Mouse (Mus musculus): ENCODE data around the gene Thap7.
"Not testable (repeated sequence)": the region's sequence is repeated elsewhere in the genome, so short reads cannot be mapped to it uniquely, and the experiment has no call there.

Thap7 gene

GRCm38 (mm10) chr16:17529981-17530586 is 852 bp downstream of the Thap7 start:
- no peak for DNase-seq (ENCODE audit: low spot score)

GRCm38 (mm10) chr16:17528276-17528675 is 2.7 kb downstream of the Thap7 start:
- no peak for DNase-seq (ENCODE audit: low spot score)

- DNase-seq (ENCODE audit: low spot score), result no peak
Measured at GRCm38 (mm10) chr16:17527606-17528005, 3.3 kb downstream of the Thap7 start.

- no peak for DNase-seq (ENCODE audit: low spot score)
Measured at GRCm38 (mm10) chr16:17526223-17526622, 4.7 kb downstream of the Thap7 start.

- no peak for DNase-seq (ENCODE audit: low spot score)
Measured at GRCm38 (mm10) chr16:17525524-17525923, 5.4 kb downstream of the Thap7 start.

- DNase-seq (ENCODE audit: low spot score), result no peak
Measured at GRCm38 (mm10) chr16:17524156-17524555, 6.8 kb downstream of the Thap7 start.

- DNase-seq (ENCODE audit: low spot score), result no peak
Measured at GRCm38 (mm10) chr16:17518910-17519309, 12.0 kb downstream of the Thap7 start.

GRCm38 (mm10) chr16:17511431-17511830 is 19.5 kb downstream of the Thap7 start:
- DNase-seq (ENCODE audit: low spot score), result no peak

- DNase-seq (ENCODE audit: low spot score), result no peak
Measured at GRCm38 (mm10) chr16:17510686-17511085, 20.2 kb downstream of the Thap7 start.

- no peak for DNase-seq (ENCODE audit: low spot score)
Measured at GRCm38 (mm10) chr16:17510143-17510542, 20.8 kb downstream of the Thap7 start.

- no peak for DNase-seq (ENCODE audit: low spot score)
Measured at GRCm38 (mm10) chr16:17509240-17509597, 21.7 kb downstream of the Thap7 start.

- DNase-seq (ENCODE audit: low spot score), result peak; percentile 89
Measured at GRCm38 (mm10) chr16:17508546-17509239, 22.2 kb downstream of the Thap7 start, which contains the start of gene Lztr1. Lztr1 (plus strand) TSS chr16:17508688.

- DNase-seq (ENCODE audit: low spot score), result not testable (repeated sequence)
Measured at GRCm38 (mm10) chr16:17508031-17508430, 22.9 kb downstream of the Thap7 start.

- no peak for DNase-seq (ENCODE audit: low spot score)
Measured at GRCm38 (mm10) chr16:17507018-17507552, 23.9 kb downstream of the Thap7 start.

GRCm38 (mm10) chr16:17502681-17503080 is 28.3 kb downstream of the Thap7 start:
- no peak for DNase-seq (ENCODE audit: low spot score)

GRCm38 (mm10) chr16:17499249-17499883 is 31.6 kb downstream of the Thap7 start:
- DNase-seq (ENCODE audit: low spot score), result no peak

- DNase-seq (ENCODE audit: low spot score), result peak; percentile 52
Measured at GRCm38 (mm10) chr16:17496499-17497305, 34.2 kb downstream of the Thap7 start.

GRCm38 (mm10) chr16:17491896-17492561 is 38.9 kb downstream of the Thap7 start:
- no peak for DNase-seq (ENCODE audit: low spot score)

- DNase-seq (ENCODE audit: low spot score), result no peak
Measured at GRCm38 (mm10) chr16:17491154-17491553, 39.8 kb downstream of the Thap7 start.

- DNase-seq (ENCODE audit: low spot score), result no peak
Measured at GRCm38 (mm10) chr16:17489469-17490111, 41.3 kb downstream of the Thap7 start, which contains the start of gene Aifm3. Aifm3 (plus strand) TSS chr16:17489611.
